Mouse (Mus musculus) layer of hippocampus, adult 8-10 months (tissue): ENCODE measurements around the gene Wdr25. TPM values are rescaled to one million over a fixed set of nuclear protein-coding genes. Genes with fewer than 3 reads are reported as not detected.
A peak's percentile ranks its signal among the peaks of the same experiment; 100 is the strongest.

Source experiments
- DNase-seq, 2 experiments: peaks; one replicate each; pipeline ENCODE4 v3.0.0; 2022; ENCODE audit warnings: low spot score in 2 of 2
- total RNA-seq, 4 experiments: library from RNA; stranded (reverse); gene quantifications; 2 replicates each; pipeline ENCODE4 v1.2.4; 2022

Gene Wdr25
- total RNA-seq, 4 experiments from 2014 or later, result 9.9 to 15.6 (median 12.6) TPM

DNA sequence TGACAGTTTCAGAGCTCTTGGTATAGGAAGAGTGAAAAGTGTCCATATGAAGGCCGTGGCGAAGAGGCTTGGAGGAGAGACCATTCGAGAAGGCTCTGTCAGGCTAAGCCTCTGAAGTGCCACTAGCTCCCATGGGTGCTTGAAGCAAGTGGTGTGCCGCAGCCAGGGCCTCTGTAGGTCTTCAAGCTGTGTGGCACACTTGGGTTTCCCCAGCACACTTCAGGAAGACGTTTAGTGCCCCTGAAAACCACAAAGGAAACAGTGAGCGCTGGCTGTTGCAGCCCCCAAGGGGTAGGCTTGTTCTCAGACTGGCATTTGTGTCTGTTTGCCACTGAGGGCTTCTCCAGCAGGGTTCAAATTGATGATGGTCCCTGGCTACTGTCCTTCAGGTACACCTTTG lies 90.1 kb downstream of the Wdr25 start:
- no peak for DNase-seq

DNA sequence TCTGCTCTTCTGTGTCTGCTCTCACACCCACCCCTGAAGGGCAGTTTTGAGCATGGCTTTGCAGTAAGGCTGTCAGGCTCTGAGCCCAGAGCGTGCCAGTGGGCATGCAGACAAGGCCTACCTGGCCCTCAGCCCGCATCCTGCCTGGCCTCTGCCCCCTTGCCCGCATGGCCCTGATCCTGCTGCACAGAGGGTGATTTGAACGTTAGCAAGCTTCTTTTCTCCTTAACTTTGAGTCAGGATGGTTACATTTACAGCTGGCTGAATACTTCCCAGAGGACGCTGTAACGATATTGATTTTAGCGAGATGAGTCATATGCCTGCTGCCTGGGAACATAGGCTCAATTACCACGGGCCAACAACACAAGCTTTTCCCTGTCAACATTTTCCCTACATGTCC lies 91.0 kb downstream of the Wdr25 start:
- no peak for DNase-seq

DNA sequence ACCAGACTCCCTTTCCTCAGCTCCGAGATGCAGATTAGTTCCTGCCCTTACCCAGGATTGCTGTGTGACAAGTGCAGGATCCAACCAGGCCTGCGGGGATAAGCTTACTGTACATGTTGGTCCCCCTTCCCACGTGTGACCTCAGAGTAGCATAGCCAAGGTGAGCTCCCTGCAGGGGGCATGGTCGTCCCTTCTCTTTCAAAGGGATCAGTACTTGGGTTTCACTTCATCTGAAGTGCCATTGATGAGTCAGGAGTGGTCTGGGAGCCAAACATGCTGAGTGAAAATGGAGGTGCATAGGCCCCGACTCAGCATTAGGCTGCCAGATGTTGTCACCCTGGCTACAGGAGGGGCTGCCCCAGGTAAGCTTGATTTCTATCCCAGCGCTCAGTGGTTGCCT lies 91.6 kb downstream of the Wdr25 start:
- DNase-seq, result no peak

DNA sequence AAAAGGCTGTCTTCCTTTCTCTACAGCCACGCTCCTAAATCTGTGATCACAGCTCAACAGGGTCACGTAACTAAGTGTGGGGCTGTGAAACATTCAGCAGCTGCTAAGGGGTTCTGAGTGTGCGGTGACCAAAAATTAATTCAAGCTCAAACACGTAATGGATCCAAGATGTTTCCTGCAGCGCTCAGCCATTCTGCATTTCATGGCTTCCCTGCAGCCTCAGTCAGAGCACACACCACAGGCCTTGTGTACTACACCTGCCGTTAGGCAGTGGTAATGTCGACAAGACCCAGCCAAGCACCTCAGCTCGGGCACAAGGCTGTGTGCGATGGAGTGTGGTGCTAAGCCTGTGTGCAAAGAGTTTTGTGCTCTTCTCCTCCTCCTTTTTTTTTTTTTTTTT lies 94.0 kb downstream of the Wdr25 start:
- no peak for DNase-seq

DNA sequence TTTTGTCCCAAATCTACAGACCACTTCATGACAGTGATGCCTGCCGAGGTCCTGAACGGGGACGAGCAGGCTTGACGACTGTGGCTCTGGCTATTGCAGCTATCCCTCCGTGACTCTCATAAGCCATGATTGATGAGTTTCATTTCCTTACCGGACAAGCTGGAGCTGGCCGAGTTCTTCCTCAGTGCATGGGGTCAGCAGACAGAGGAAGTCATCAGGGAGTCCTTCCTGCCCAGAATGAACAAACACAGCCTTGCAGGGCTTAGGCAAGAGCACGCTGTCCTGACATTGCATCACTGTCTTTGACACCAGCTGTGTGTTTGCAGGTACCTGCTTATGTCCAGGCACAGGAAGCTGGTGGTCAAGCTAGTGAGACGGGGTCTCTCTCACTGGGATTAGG lies 97.0 kb downstream of the Wdr25 start:
- DNase-seq, result no peak

DNA sequence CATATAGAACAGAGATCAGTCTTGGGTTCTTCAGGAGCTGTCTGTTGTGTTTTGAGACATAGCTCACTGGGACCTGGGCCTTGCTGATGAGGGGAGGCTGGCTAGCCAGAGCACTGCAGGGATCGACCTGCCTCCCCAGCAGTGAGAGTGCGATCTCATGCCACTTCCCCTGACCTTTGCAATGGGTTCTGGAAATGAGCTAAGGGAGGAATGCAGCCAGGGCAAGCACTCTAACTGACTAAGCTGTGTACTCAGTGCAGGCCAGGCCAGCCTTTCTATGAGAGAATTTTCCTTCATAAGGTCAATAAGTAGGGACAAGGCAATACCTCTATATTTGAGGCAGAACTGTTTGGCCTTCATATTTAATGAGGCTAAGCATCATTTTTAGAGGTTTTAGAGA lies 99.6 kb downstream of the Wdr25 start:
- no peak for DNase-seq

DNA sequence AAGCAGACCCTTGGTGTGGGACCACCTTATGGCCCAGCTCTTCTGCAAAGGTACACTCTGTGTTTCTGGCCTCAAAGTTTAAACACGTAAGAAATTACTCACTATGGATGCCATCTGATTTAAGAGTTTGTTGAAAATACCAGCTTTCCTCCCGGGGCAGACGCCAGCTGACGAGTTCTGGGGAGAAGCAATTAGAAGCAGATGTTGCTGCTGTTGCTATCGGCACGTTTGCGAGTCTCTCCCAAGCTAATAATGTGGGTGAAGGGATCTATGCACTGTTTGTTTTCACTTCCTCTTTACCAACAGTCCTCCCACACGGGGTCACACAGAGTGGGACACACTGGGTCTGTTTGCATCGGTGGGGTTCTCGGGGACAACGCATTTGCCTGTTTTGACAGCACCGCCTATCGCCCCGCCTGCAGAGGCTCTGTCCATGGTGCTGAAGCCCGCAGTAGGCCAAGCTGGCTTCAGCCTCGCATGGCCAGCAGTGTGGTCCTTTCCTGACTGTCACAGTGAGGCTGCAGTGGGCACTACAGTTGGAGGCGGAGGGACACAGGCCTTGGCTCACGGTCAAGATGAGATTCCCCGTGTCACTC lies 101.1 kb downstream of the Wdr25 start:
- DNase-seq, result peak in 1 of 2 experiments; percentile 31

- DNase-seq, result no peak
Measured at GRCm38 (mm10) chr12:108995976-108996636, 102.7 kb downstream of the Wdr25 start.

GRCm38 (mm10) chr12:108997249-108997648 lies 103.8 kb downstream of the Wdr25 start:
- DNase-seq, result no peak

- DNase-seq, result no peak
Measured at GRCm38 (mm10) chr12:109002978-109003377, 109.5 kb downstream of the Wdr25 start.

GRCm38 (mm10) chr12:109010070-109010649 lies 116.7 kb downstream of the Wdr25 start:
- DNase-seq, result peak in 1 of 2 experiments; percentile 13

DNA sequence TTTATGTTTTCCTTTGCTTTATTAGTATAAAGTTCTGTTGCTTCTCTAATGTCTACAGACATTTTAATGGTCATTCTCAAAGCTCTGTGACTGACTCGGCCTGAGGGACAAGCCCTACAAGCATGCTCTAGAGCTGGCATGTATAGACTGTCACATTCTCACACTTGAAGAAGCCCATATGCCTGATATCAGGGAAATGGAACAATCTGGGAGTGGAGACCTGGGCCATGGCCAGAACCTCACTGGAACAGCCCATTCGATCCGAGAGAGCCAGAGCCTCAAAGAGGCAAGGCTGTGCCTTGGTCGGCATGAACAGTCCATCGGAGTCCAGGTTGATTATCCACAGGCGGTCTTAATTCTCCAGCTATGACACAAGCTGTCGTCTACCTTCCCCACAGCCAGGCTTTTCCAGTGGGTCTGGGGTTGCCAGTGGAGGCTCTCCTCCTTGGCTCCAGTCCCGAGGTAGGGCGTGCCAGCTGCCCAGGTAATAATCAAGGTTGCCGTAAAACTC lies 128.8 kb downstream of the Wdr25 start:
- DNase-seq, result no peak

- DNase-seq, result no peak
Measured at GRCm38 (mm10) chr12:109022966-109023365, 129.5 kb downstream of the Wdr25 start.

DNA sequence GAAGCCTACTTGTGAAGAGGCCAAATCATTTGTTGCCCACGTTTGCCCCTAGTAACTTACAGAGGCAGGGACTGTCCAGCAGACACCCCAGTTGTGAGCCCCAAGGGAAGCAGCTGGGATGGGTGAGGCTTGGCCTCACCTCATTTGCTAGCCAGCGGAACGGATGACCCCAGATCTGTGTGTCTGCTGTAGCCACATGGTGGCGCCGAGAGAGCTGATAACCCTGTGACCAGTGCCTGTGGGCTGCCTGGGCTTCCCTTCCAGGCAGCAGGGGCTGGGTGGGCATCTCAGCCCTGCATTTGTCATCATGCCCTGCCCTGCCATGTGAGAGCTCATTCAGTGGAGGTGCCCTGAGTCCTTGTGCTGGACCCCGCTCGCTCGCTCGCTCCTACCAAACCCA lies 130.3 kb downstream of the Wdr25 start:
- DNase-seq, result no peak

- no peak for DNase-seq
Measured at GRCm38 (mm10) chr12:109037026-109037425, 143.6 kb downstream of the Wdr25 start.

DNA sequence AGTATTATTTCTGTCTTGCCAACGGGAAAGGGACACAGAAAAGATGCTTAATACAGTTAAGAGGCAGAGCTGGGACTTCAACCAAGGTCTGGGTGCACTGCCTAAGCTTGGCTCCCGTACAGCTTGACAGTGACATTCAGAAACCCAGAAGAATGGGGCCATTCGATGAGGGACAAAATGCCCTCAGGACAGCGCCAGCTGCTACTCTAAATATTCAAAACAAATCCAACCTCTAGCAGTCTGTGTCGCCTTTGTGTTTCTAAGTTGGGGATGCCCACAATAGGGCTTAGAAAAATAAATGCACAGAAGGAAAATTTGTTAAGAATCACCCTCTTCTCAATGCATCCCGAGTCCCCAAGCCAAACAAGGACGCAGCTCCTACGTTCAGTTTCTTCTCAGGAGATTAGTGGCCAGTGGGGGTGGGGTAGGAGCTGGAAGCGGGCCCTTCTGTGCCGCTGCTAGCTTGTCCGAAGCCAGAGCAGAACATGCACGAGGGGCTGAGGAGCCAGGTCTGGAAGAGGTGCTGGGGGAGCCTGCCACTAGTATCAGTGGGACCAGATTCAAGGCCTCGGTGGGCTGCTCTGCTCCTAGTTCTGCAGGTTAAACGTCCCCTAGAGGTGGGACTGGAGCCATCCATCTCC lies 144.9 kb downstream of the Wdr25 start:
- DNase-seq, result peak; percentile 38 to 43

DNA sequence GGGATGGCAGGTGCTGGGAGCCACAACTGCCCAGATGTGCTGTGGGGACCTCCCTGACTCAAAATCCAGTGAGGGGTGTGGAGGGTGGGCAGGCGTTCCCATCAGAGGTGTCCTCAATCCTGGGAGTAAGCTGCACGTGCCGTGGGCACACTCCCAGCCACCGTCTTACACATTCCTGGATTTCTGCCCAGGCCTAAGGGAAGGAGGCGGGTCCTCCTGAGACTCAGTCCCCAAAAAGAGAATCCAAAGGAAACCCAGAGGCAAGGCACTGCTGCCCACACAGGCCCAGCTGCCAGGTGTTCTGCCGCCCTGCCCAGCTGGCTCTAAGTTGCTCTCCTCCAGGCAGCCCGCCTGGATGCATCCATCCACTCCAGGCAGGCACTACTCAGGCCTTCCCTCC lies 145.9 kb downstream of the Wdr25 start:
- no peak for DNase-seq

DNA sequence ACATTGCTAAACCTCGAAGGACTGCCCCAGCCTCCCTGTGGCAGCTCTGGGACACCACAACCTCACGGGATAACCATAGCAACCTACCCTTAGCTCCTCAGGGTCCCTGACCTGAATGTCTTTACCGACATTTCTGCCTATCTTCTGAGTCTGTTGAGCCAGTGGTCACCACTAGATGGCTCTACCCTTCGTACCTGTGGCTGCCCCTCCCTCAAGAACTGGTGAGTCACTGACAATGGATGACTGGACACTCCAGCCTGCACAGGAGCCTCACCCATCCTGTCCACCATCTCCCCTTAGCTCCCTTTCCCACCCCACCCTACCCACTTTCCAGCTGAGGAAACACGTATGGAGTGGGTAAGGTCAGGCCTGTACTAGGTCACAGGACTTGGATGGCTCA lies 151.1 kb downstream of the Wdr25 start:
- no peak for DNase-seq

GRCm38 (mm10) chr12:109045581-109045980 lies 152.2 kb downstream of the Wdr25 start:
- DNase-seq, result no peak

DNA sequence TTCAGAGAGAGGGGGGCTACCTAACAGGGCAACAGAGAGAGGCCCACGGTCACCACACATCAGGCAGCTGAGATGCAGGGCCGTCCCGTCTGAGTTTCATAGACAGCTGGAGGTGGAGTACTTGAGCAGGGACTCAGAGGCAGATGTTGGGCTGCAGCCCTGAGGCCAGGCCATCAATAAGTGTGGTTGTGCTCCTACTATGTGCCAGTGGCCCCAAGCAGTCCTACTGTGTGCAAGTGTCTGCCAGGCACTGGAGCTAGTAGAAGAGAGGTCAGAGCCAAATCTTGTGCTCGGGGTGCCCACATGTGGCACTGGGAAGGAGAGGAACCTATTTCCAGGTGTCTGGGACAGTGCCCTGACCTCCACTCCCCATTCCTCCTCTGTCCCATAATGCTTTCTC lies 156.5 kb downstream of the Wdr25 start:
- DNase-seq, result no peak

DNA sequence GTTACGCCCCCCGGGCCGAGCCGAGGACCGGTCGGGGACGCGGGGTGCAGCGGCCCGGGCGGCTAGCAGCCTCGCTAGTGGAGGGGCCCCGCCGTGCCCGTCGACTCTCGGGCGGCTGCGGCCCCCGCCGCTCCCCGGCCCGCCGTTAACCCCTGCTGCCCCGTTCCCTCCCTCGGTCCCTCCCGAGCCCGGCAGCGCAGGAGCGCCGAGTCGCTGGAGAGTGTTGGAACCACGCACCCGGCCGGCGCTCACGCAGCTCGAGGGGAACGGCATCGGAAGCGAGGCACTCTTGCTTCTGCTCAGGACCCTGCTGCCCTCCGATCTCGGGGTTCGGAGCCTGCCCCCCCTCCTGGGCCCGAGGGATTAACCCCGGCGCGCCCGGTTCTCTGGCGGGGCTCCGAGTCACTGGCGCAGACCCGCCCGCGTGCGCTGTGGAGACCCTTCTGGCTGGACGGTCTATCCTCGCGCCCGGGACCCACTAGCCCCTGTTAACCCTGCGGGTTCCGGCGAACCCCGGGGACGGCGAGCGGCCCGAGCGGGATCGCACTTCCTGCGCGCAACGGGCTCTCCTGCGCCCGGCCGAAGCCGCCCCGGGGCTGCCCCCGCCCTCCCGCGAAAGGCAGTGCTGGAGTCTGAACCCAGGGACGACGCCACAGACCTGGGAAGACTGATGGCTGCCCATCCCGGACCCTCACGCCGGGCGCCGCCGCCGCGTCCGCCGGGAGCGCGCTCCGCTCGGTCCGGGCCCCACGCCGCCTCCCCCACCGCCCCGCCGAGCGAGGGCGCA lies 159.8 kb downstream of the Wdr25 start:
- DNase-seq, result no peak

GRCm38 (mm10) chr12:109057736-109058135 lies 164.3 kb downstream of the Wdr25 start:
- no peak for DNase-seq
